ENCODE assay signal across 8 mouse cellular contexts in genomic region chr13:14039292-14039965, GRCm38 (mm10). TPM values are rescaled to one million over a fixed set of nuclear protein-coding genes. Genes with fewer than 3 reads are reported as not detected.
DNase-seq lines count a peak whose midpoint lies in the region; ATAC-seq lines count a peak whose summit lies in the region.

TSS of gene Tbce (minus strand) at chr13:14039638.

- peak within 1 kb of the TSS; percentile 98 for H3K4me3 ChIP-seq in megakaryocyte, embryonic 14.5 days (replicated peaks)

- no peaks in the 10 kb centered on the region for H3K9me3 ChIP-seq in megakaryocyte, embryonic 14.5 days

- H3K4me1 ChIP-seq in megakaryocyte, embryonic 14.5 days = peaks cover 66% of the 10 kb centered on the region

- ATAC-seq in common myeloid progenitor, adult 5-6 weeks (replicated peaks; ENCODE audit: low read depth, poor library complexity, severe bottlenecking) = peak; percentile 97

- no peaks in the 10 kb centered on the region for H3K27me3 ChIP-seq in megakaryocyte, embryonic 14.5 days (replicated peaks)

- H3K36me3 ChIP-seq in megakaryocyte, embryonic 14.5 days (replicated peaks; ENCODE audit: low read length) = no peaks in the 10 kb centered on the region

- DNase-seq in ZHBTc4 (ENCODE audit: low read depth, low spot score) = peak; percentile 93
- peak; percentile 80 to 84 for DNase-seq in gastrocnemius, adult 8-10 months (ENCODE audit: low spot score in 2 of 2)
- DNase-seq in hindlimb bud, embryonic 11.5 days (ENCODE audit: extremely low spot score, low read depth, low spot score) = peak; percentile 87
- DNase-seq in left cerebral cortex, adult 8-10 months (ENCODE audit: low spot score in 2 of 2) = peak; percentile 91 to 92
- DNase-seq in right cerebral cortex, postnatal 10 days (ENCODE audit: low spot score in 2 of 2) = peak; percentile 94
- peak; percentile 83 for DNase-seq in urinary bladder, postnatal 25 days (ENCODE audit: low spot score)

RNA-seq across cellular contexts. Expression of gene Tbce, which starts in this region (rescaled TPM):
- total RNA-seq in common myeloid progenitor, adult 5-6 weeks (2017) = 71.0 and 77.9 TPM in 2 replicates
- total RNA-seq in gastrocnemius, adult 8-10 months (2022) = 10 to 100 TPM; 13.5 to 19.2 (median 16.7) TPM
- 10 to 100 TPM; 69.9 to 76.0 (median 72.6) TPM for total RNA-seq in left cerebral cortex, adult 8-10 months (2022)
- polyA plus RNA-seq in megakaryocyte, embryonic 14.5 days (2012; ENCODE audit: insufficient read depth, low replicate concordance) = 1.3 TPM in 1 of 2 replicates, not detected in the other

Comparison
In these comparisons a context has a peak if more than half of its experiments do, and no peak if none do; other contexts are left out.
1. Peak in every context shown above with its lines: DNase-seq, ATAC-seq and H3K4me3 ChIP-seq.